Mouse (Mus musculus): ENCODE results near the gene Bbs10. TPM values are rescaled to one million over a fixed set of nuclear protein-coding genes. Genes with fewer than 3 reads are reported as not detected.

The Bbs10 gene
- total RNA-seq (2014; rRNA removed) = 4.3 and 6.8 TPM in 2 replicates
- 2.2 and 2.8 TPM in 2 replicates for polyA plus RNA-seq (2015; fragmentation: Nextera tagmentation; extraction: Ambion mirVana)

- DNase-seq (ENCODE audit: low spot score) = peak; percentile 99
- peak within 1 kb of the TSS; percentile 75 for H3K4me3 ChIP-seq (ENCODE audit: low read length)
- peak within 1 kb of the TSS; percentile 69 for H3K4me2 ChIP-seq (ENCODE audit: low read depth, low read length)
- peak; percentile 99 for ATAC-seq
- H3K36me3 ChIP-seq (ENCODE audit: insufficient read depth, low read length) = no peaks in the 10 kb centered on the region
- H3K9me3 ChIP-seq (ENCODE audit: low read length) = no peaks in the 10 kb centered on the region
- H3K27ac ChIP-seq = peak within 1 kb of the TSS; percentile 87
- WGBS = 1% methylated on average over 54 of the region's 54 CpGs
- H3K27me3 ChIP-seq (ENCODE audit: insufficient read depth, low read length) = no peaks in the 10 kb centered on the region
- H3K4me1 ChIP-seq (ENCODE audit: insufficient read depth, low read length) = no peaks in the 10 kb centered on the region
- peak; percentile 92 for TF ChIP-seq CTCF (IDR thresholded peaks at IDR 0.05; ENCODE audit: low read depth)
- peak within 1 kb of the TSS; percentile 77 for H3K9ac ChIP-seq (replicated peaks; ENCODE audit: low read length)
These were observed at the start of gene Bbs10 for GRCm38 (mm10) chr10:111298140-111299098. Bbs10 (plus strand) TSS chr10:111298679.

GRCm38 (mm10) chr10:111250192-111250591 is 48.3 kb upstream of the Bbs10 start:
- H3K4me2 ChIP-seq (ENCODE audit: low read depth, low read length) = peak overlapping the region; percentile 23
- no peak for ATAC-seq
- 86% methylated on average over 4 of the region's 4 CpGs for whole genome bisulfite sequencing
- H3K36me3 ChIP-seq (ENCODE audit: insufficient read depth, low read length) = no peaks in the 10 kb centered on the region
- peaks cover 5% of the 10 kb centered on the region; the same call in 1 of the 2 replicates for H3K4me1 ChIP-seq (ENCODE audit: insufficient read depth, low read length)
- H3K9me3 ChIP-seq (ENCODE audit: low read length) = no peaks in the 10 kb centered on the region
- no peak for TF ChIP-seq CTCF (IDR thresholded peaks at IDR 0.05; ENCODE audit: low read depth)
- H3K27me3 ChIP-seq (ENCODE audit: insufficient read depth, low read length) = no peaks in the 10 kb centered on the region
- H3K4me3 ChIP-seq (ENCODE audit: low read length) = no peak overlapping the region
- no peak for DNase-seq (ENCODE audit: low spot score)
- H3K9ac ChIP-seq (replicated peaks; ENCODE audit: low read length) = no peak overlapping the region
- no peak overlapping the region for H3K27ac ChIP-seq

GRCm38 (mm10) chr10:111251666-111252065 is 46.8 kb upstream of the Bbs10 start:
- Histone ChIP-seq H3K9me3 (ENCODE audit: low read length) (no peaks in the 10 kb centered on the region), H3K4me3 (ENCODE audit: low read length) (no peak overlapping the region), H3K4me2 (ENCODE audit: low read depth, low read length) (no peak overlapping the region), H3K36me3 (ENCODE audit: insufficient read depth, low read length) (no peaks in the 10 kb centered on the region), H3K9ac (replicated peaks; ENCODE audit: low read length) (no peak overlapping the region), H3K27me3 (ENCODE audit: insufficient read depth, low read length) (no peaks in the 10 kb centered on the region), H3K4me1 (ENCODE audit: insufficient read depth, low read length) (peaks cover 5% of the 10 kb centered on the region; the same call in 1 of the 2 replicates), H3K27ac (no peak overlapping the region)
- DNase-seq (ENCODE audit: low spot score) = no peak
- no peak for ATAC-seq
- 75% methylated on average over 5 of the region's 5 CpGs for WGBS
- TF ChIP-seq CTCF (IDR thresholded peaks at IDR 0.05; ENCODE audit: low read depth) = no peak

- no peaks in the 10 kb centered on the region for H3K9me3 ChIP-seq (ENCODE audit: low read length)
- no peak overlapping the region for H3K4me3 ChIP-seq (ENCODE audit: low read length)
- ATAC-seq = no peak
- no peaks in the 10 kb centered on the region for H3K36me3 ChIP-seq (ENCODE audit: insufficient read depth, low read length)
- no peak for DNase-seq (ENCODE audit: low spot score)
- 86% methylated on average over 6 of the region's 6 CpGs for WGBS
- H3K27me3 ChIP-seq (ENCODE audit: insufficient read depth, low read length) = no peaks in the 10 kb centered on the region
- TF ChIP-seq CTCF (IDR thresholded peaks at IDR 0.05; ENCODE audit: low read depth) = no peak
- H3K4me2 ChIP-seq (ENCODE audit: low read depth, low read length) = no peak overlapping the region
- H3K4me1 ChIP-seq (ENCODE audit: insufficient read depth, low read length) = no peaks in the 10 kb centered on the region
- H3K27ac ChIP-seq = no peak overlapping the region
- H3K9ac ChIP-seq (replicated peaks; ENCODE audit: low read length) = no peak overlapping the region
These were observed 43.3 kb upstream of the Bbs10 start for GRCm38 (mm10) chr10:111255228-111255627.

GRCm38 (mm10) chr10:111256156-111256555 is 42.3 kb upstream of the Bbs10 start:
- DNase-seq (ENCODE audit: low spot score) (no peak), ATAC-seq (no peak)
- WGBS = 87% methylated on average over 3 of the region's 3 CpGs
- H3K27me3 ChIP-seq (ENCODE audit: insufficient read depth, low read length) = no peaks in the 10 kb centered on the region
- no peak overlapping the region for H3K9ac ChIP-seq (replicated peaks; ENCODE audit: low read length)
- TF ChIP-seq CTCF (IDR thresholded peaks at IDR 0.05; ENCODE audit: low read depth) = no peak
- no peaks in the 10 kb centered on the region for H3K4me1 ChIP-seq (ENCODE audit: insufficient read depth, low read length)
- H3K36me3 ChIP-seq (ENCODE audit: insufficient read depth, low read length) = no peaks in the 10 kb centered on the region
- no peak overlapping the region for H3K4me3 ChIP-seq (ENCODE audit: low read length)
- no peak overlapping the region for H3K4me2 ChIP-seq (ENCODE audit: low read depth, low read length)
- H3K27ac ChIP-seq = no peak overlapping the region
- no peaks in the 10 kb centered on the region for H3K9me3 ChIP-seq (ENCODE audit: low read length)

- H3K9me3 ChIP-seq (ENCODE audit: low read length) = no peaks in the 10 kb centered on the region
- no peak overlapping the region for H3K4me2 ChIP-seq (ENCODE audit: low read depth, low read length)
- no peaks in the 10 kb centered on the region for H3K36me3 ChIP-seq (ENCODE audit: insufficient read depth, low read length)
- DNase-seq (ENCODE audit: low spot score) (no peak), ATAC-seq (no peak)
- no peaks in the 10 kb centered on the region for H3K27me3 ChIP-seq (ENCODE audit: insufficient read depth, low read length)
- no peak overlapping the region for H3K9ac ChIP-seq (replicated peaks; ENCODE audit: low read length)
- no peak for TF ChIP-seq CTCF (IDR thresholded peaks at IDR 0.05; ENCODE audit: low read depth)
- WGBS = 89% methylated on average over 3 of the region's 3 CpGs
- H3K4me1 ChIP-seq (ENCODE audit: insufficient read depth, low read length) = no peaks in the 10 kb centered on the region
- no peak overlapping the region for H3K27ac ChIP-seq
- no peak overlapping the region for H3K4me3 ChIP-seq (ENCODE audit: low read length)
These were observed 41.1 kb upstream of the Bbs10 start for GRCm38 (mm10) chr10:111257358-111257757.

- DNase-seq (ENCODE audit: low spot score) (no peak), ATAC-seq (no peak)
- H3K27ac ChIP-seq = no peak overlapping the region
- H3K9me3 ChIP-seq (ENCODE audit: low read length) = no peaks in the 10 kb centered on the region
- no peaks in the 10 kb centered on the region for H3K36me3 ChIP-seq (ENCODE audit: insufficient read depth, low read length)
- no peak overlapping the region for H3K9ac ChIP-seq (replicated peaks; ENCODE audit: low read length)
- no peak overlapping the region for H3K4me2 ChIP-seq (ENCODE audit: low read depth, low read length)
- H3K27me3 ChIP-seq (ENCODE audit: insufficient read depth, low read length) = no peaks in the 10 kb centered on the region
- no peak overlapping the region for H3K4me3 ChIP-seq (ENCODE audit: low read length)
- no peak for TF ChIP-seq CTCF (IDR thresholded peaks at IDR 0.05; ENCODE audit: low read depth)
- WGBS = 92% methylated on average over 3 of the region's 3 CpGs
- H3K4me1 ChIP-seq (ENCODE audit: insufficient read depth, low read length) = no peaks in the 10 kb centered on the region
These were observed 40.2 kb upstream of the Bbs10 start for GRCm38 (mm10) chr10:111258256-111258655.
